Mouse (Mus musculus): ENCODE data around the gene Esrrg. TPM values are rescaled to one million over a fixed set of nuclear protein-coding genes. Genes with fewer than 3 reads are reported as not detected.

Esrrg gene
- polyA plus RNA-seq, 1 experiment from 2014 or later = 28.9 TPM

DNA sequence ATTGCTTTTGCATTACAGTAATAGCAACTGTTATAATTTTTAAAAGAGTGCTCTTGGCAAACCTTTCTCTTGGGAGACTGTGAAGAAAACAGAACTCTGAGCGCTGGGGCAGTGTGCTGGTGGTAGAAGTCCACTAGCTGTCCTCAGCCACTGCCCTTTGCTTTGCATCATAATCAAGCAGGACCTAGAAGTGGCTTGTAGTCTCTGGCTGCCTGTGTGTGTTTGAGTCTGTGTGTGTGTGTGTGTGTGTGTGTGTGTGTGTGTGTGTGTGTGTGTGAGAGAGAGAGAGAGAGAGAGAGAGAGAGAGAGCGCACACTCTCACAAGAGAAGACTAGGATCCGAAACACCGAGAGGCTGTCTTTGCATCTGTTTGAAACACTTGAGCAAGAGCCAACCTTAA lies 390.5 kb downstream of the Esrrg start:
- no peak for ATAC-seq (ENCODE audit: low read depth)
- Histone ChIP-seq H3K4me3 (peak overlapping the region; percentile 27), H3K4me2 (peak overlapping the region; percentile 28; the same call in 1 of the 2 replicates), H3K27ac (replicated peaks) (no peak overlapping the region), H3K9ac (no peak overlapping the region), H3K9me3 (no peaks in the 10 kb centered on the region), H3K4me1 (replicated peaks) (peaks cover 17% of the 10 kb centered on the region), H3K27me3 (peaks cover 12% of the 10 kb centered on the region), H3K36me3 (no peaks in the 10 kb centered on the region)
- WGBS = 61% methylated on average over 4 of the region's 4 CpGs

DNA sequence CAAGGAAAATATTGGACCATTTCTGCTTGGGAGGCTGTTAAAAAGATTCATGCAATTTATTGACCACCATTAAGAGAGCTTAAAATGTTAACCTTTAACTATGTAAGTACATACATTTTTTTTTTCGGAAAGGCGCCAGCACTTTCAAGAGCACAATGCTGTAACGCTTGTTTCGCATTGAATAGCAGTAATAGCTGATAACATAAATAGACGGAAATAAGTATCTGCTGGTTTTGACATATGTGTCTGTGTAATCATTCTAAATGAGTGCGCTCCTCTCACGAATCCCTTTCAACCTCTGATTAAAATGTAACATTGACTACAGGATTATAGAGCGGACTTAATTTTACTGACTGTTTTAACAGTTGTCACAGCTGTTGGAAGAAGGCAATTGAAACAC lies 391.6 kb downstream of the Esrrg start:
- Histone ChIP-seq H3K4me1 (replicated peaks) (peaks cover 17% of the 10 kb centered on the region), H3K36me3 (no peaks in the 10 kb centered on the region), H3K9me3 (no peaks in the 10 kb centered on the region), H3K4me3 (peak overlapping the region; percentile 27), H3K9ac (peak overlapping the region; percentile 45), H3K27ac (replicated peaks) (peak overlapping the region; percentile 6; the same call in 1 of the 2 replicates), H3K4me2 (peak overlapping the region; percentile 28), H3K27me3 (peaks cover 12% of the 10 kb centered on the region)
- 46% methylated on average over 8 of the region's 8 CpGs for WGBS
- no peak for ATAC-seq (ENCODE audit: low read depth)

DNA sequence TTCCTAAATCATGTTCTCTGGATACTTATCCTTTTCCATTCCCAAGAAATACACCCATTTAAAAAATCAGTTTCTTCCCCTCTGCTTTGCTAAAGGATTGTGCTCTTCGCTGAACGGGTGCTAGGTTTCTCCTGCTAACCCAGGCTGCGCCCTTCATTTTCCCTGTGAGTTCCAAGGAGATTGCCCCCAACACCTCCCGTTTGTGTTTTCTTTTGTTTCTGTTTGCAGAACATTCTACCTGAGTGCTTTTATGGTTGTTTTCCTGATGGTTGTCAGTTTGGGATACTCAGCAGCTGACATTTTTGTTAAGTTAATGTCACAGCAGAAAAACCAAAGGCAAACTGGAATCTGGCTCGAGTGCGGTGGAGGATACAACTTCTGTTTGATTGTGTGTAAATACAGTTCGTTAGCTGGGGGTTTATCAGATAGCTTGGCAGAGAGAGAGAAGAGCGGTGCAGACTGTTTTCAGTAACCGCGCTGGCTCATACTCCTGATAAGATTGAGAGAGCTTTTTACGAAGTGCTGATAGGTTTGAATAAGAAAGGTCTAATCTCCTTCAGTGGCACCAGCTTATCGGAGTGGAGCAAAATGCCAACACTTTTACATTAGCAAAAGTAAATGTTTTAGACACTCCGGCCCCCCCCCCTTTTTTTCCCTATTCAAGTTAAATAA lies 398.4 kb downstream of the Esrrg start:
- Histone ChIP-seq H3K4me3 (no peak overlapping the region), H3K9ac (no peak overlapping the region), H3K27ac (replicated peaks) (no peak overlapping the region), H3K9me3 (no peaks in the 10 kb centered on the region), H3K4me2 (peak overlapping the region; percentile 5; the same call in 1 of the 2 replicates), H3K27me3 (no peaks in the 10 kb centered on the region; the same call in none of the 2 replicates), H3K4me1 (replicated peaks) (peaks cover 15% of the 10 kb centered on the region), H3K36me3 (no peaks in the 10 kb centered on the region)
- no peak for ATAC-seq (ENCODE audit: low read depth)
- 64% methylated on average over 13 of the region's 13 CpGs for WGBS

DNA sequence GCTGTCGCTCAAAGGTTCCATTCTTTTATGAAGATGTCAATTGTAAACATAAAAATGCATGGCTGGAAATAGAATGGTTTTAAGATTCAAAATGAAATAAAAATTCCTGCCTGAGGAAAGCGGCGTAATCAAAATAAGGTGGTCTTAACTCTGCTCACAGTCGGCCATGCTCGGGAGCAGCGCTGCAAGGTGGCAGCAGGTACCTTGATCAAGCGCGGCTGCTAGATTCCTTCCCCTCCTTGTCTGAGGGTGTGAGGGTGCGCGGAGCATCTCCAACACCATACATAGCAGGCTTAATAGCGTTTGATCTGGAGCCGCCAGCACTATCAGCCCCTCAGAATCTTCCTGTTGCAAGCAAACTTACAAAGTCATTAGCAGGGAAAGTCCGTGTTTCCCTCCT lies 399.9 kb downstream of the Esrrg start:
- Histone ChIP-seq H3K4me1 (replicated peaks) (peaks cover 15% of the 10 kb centered on the region), H3K36me3 (no peaks in the 10 kb centered on the region), H3K9me3 (no peaks in the 10 kb centered on the region), H3K27ac (replicated peaks) (no peak overlapping the region), H3K4me3 (no peak overlapping the region), H3K4me2 (peak overlapping the region; percentile 1; the same call in 1 of the 2 replicates), H3K27me3 (no peaks in the 10 kb centered on the region; the same call in 1 of the 2 replicates), H3K9ac (no peak overlapping the region)
- 73% methylated on average over 13 of the region's 13 CpGs for WGBS
- no peak for ATAC-seq (ENCODE audit: low read depth)

DNA sequence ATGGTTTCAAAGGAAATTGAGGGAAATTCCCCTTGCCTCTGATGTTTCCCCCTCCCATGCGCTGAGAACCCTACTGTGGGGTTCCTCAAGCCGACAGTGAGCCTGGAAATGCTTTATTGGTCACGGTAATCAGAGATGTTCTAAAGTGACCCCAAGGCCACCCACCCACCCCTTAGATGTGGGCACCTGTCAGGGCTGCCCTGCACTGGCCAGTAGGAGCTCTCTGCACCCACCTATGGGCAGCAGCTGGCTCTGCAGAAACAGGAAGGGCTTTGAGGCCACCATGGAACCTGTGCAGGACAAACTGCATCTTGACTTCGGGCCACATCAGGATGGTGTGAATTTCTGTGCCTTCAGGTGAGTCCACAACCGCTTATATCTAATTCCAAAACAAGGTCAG lies 401.3 kb downstream of the Esrrg start:
- Histone ChIP-seq H3K27ac (replicated peaks) (no peak overlapping the region), H3K4me2 (no peak overlapping the region), H3K36me3 (no peaks in the 10 kb centered on the region)

DNA sequence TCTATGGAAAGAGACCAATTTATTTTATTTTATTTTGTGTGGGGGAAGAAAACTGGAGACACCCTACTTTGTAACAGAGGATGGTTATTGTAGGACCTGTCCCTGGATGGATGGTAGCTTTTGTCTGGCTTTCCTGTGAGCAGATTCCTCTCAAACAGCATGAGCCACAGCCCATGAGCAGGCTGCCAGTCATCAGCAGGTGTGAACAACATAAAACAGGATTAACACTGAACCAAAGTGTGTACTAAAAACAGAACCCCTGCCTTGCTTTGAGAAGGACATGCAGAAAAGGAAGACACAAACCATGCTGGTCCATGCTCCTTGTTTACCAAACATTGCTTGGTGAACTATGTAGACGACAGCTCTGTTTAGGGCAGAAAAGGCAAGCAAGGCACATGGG lies 402.3 kb downstream of the Esrrg start:
- H3K27ac ChIP-seq (replicated peaks) = no peak overlapping the region
- no peaks in the 10 kb centered on the region; the same call in 1 of the 2 replicates for H3K27me3 ChIP-seq
- 74% methylated on average over 1 of the region's 1 CpGs for WGBS
- H3K4me2 ChIP-seq = no peak overlapping the region
- H3K36me3 ChIP-seq = no peaks in the 10 kb centered on the region
- peaks cover 25% of the 10 kb centered on the region for H3K4me1 ChIP-seq (replicated peaks)
- no peak for ATAC-seq (ENCODE audit: low read depth)
- no peak overlapping the region for H3K9ac ChIP-seq
- H3K9me3 ChIP-seq = no peaks in the 10 kb centered on the region
- H3K4me3 ChIP-seq = no peak overlapping the region

More for the DNA sequence above, 401.3 kb downstream of the Esrrg start:
- no peak for ATAC-seq (ENCODE audit: low read depth)
- Histone ChIP-seq H3K4me1 (replicated peaks) (peaks cover 25% of the 10 kb centered on the region), H3K27me3 (no peaks in the 10 kb centered on the region; the same call in 1 of the 2 replicates), H3K9ac (no peak overlapping the region), H3K4me3 (no peak overlapping the region), H3K9me3 (no peaks in the 10 kb centered on the region)
- WGBS = 59% methylated on average over 5 of the region's 5 CpGs

DNA sequence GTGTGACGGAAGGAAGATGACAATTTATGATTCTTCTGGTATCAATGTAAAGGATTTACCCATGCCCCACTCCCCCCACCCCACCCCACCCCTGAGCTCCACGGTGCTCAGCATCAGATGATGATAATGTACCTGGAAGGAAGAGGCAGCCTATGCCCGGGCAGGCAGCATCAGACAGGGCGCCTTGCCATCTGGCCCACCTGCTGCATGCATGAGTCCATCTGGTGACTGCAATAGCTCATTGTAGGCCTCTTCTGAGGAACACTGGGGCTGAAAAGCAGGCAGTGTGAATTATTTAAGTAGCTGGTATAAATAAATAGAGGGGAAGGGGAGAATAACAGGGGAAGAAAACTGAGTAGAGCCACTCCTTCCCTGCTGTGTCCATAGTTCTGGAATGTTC lies 405.8 kb downstream of the Esrrg start:
- ATAC-seq (ENCODE audit: low read depth) = no peak
- H3K9me3 ChIP-seq = no peaks in the 10 kb centered on the region

DNA sequence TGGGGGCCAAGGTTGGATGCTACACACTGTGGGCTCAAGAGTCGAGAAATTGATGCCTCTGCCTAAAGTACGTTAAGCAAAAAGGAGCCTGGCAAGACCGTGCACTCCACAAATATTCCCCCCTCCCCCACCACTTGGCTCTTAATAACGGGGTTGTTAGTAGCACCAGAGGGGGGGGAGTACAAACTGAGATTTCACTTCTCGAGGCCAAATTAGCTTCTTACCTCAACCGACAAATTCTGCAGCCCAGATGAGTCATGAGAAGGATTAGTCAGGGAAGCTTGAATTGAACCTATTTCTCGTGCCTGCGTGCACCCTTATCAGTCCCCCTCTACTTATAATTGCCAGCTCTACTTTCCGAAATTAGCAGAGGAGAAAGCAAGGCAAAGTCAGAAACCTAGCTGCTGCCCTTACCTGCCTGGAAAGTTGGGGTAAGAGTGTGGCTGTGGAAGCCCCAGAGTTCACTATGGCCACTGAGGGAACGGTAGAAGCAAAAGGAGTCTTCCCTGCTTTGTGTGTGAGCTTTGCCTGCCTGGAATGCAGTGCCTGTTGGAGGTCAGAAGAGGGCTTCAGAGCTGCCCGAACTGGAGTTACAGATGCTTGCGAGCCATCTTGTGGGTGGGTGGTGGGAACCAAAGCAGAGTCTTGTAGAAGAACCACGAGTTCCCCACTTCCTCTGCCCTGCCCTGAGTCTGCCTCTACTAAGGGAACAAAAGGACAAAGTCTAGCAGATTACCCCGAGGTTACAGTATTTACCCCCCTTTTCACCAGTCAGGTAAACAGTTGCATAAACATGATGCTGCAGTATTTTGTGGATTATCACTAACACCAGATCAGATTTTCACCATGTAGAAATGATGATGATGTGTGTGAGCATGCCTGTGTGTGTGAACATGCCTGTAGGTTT lies 409.6 kb downstream of the Esrrg start:
- H3K4me3 ChIP-seq = no peak overlapping the region
- peaks cover 20% of the 10 kb centered on the region for H3K4me1 ChIP-seq (replicated peaks)
- ATAC-seq (ENCODE audit: low read depth) = no peak
- no peaks in the 10 kb centered on the region for H3K9me3 ChIP-seq
- H3K9ac ChIP-seq = no peak overlapping the region
- no peak overlapping the region for H3K4me2 ChIP-seq
- WGBS = 49% methylated on average over 14 of the region's 14 CpGs
- H3K27me3 ChIP-seq = no peaks in the 10 kb centered on the region
- no peak overlapping the region for H3K27ac ChIP-seq (replicated peaks)
- H3K36me3 ChIP-seq = no peaks in the 10 kb centered on the region

More for the DNA sequence above, 405.8 kb downstream of the Esrrg start:
- Histone ChIP-seq H3K36me3 (no peaks in the 10 kb centered on the region), H3K27me3 (no peaks in the 10 kb centered on the region), H3K27ac (replicated peaks) (no peak overlapping the region), H3K4me3 (no peak overlapping the region), H3K4me2 (no peak overlapping the region), H3K9ac (no peak overlapping the region), H3K4me1 (replicated peaks) (peaks cover 20% of the 10 kb centered on the region)
- WGBS = 41% methylated on average over 4 of the region's 4 CpGs

DNA sequence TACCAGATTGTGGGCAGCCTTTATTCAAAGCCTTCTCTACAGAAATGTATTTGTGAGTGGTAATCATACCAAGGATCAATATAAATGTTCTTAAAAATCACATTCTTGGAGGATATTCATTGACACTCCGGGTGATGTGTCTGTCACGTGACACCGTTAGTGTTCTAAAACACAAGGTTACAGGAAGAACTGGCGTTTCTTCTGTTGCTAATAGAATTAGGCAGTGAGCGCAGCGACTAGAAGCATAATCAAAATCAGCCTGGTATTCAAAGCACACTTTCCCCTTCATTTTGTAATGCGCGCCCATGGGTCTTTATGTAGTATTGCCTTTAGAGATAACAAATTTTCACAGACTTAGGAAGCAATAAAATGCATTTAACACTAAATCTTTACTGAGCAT lies 420.6 kb downstream of the Esrrg start:
- no peaks in the 10 kb centered on the region for H3K9me3 ChIP-seq
- H3K4me2 ChIP-seq = peak overlapping the region; percentile 11; the same call in 1 of the 2 replicates
- H3K36me3 ChIP-seq = no peaks in the 10 kb centered on the region
- ATAC-seq (ENCODE audit: low read depth) = no peak
- H3K9ac ChIP-seq = no peak overlapping the region
- no peak overlapping the region for H3K27ac ChIP-seq (replicated peaks)
- H3K4me1 ChIP-seq (replicated peaks) = peaks cover 21% of the 10 kb centered on the region
- H3K4me3 ChIP-seq = no peak overlapping the region
- 49% methylated on average over 8 of the region's 8 CpGs for WGBS
- H3K27me3 ChIP-seq = no peaks in the 10 kb centered on the region

DNA sequence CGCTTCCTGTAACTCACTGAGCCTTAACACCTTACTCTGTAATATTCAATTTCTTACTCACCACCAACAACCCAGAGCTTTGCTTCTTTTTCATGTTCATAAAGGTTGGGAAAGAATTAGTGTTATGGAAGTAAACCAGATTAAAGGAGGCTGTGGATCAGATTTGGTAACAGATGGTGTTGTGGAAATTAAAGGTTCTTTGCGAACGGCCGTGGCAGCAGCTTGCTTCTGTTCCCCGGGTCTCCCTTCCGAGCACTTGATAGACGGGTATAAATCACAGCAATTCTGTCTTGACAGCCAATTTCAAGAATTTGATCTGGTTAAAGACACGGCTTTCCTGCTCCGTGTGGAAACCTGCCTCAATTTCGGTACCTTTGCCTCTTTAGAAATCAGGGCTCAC lies 421.5 kb downstream of the Esrrg start:
- ATAC-seq (ENCODE audit: low read depth) = no peak
- no peak overlapping the region for H3K4me2 ChIP-seq
- no peak overlapping the region for H3K27ac ChIP-seq (replicated peaks)
- 14% methylated on average over 10 of the region's 10 CpGs for WGBS
- no peak overlapping the region for H3K9ac ChIP-seq
- H3K36me3 ChIP-seq = no peaks in the 10 kb centered on the region
- H3K9me3 ChIP-seq = no peaks in the 10 kb centered on the region
- H3K4me3 ChIP-seq = no peak overlapping the region
- H3K4me1 ChIP-seq (replicated peaks) = peaks cover 21% of the 10 kb centered on the region
- H3K27me3 ChIP-seq = no peaks in the 10 kb centered on the region

DNA sequence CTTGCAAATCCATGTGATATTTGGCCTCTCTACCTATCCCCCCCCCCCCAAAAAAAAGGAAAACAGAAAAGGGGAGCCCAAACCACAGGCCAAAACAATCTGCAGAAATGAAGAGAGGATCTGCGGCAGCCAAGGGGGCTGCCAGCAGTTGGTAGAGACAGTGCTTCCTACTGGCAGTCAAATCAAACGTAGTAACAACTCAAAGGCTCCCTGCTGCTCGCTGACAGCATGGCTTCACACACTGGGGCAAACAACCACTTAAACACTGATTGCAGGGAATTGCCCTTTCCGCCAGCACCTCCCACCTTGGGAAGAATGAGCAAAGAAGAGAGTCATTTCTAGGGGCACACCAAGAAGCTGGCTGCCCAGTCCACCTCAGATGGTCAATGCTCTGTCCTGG lies 422.7 kb downstream of the Esrrg start:
- H3K9me3 ChIP-seq = no peaks in the 10 kb centered on the region
- WGBS = 11% methylated on average over 4 of the region's 4 CpGs
- no peak for ATAC-seq (ENCODE audit: low read depth)
- H3K4me3 ChIP-seq = no peak overlapping the region
- H3K4me2 ChIP-seq = no peak overlapping the region
- no peaks in the 10 kb centered on the region for H3K36me3 ChIP-seq
- no peaks in the 10 kb centered on the region for H3K27me3 ChIP-seq
- no peak overlapping the region for H3K9ac ChIP-seq
- H3K4me1 ChIP-seq (replicated peaks) = peaks cover 21% of the 10 kb centered on the region
- H3K27ac ChIP-seq (replicated peaks) = no peak overlapping the region

DNA sequence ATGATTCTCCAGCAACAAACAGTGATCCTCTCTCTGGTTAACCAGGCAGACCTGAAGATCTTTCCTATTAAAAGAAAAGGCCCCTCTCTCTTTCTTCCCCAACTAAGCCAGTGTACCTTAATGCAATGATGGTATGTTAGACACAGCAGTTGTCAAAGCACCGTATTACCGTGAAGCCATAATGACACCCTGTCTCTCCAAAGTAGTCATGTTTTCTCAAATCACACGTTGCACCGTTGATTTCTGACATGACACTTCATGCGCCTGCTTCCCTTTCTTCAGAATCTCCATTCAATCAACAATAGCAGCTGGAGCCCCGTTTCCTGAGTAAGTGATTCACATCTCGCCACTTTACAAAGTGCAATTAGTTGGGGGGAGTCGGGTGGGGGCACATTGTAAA lies 427.4 kb downstream of the Esrrg start:
- Histone ChIP-seq H3K4me1 (replicated peaks) (peaks cover 7% of the 10 kb centered on the region), H3K9me3 (no peaks in the 10 kb centered on the region), H3K9ac (no peak overlapping the region), H3K36me3 (no peaks in the 10 kb centered on the region), H3K27me3 (no peaks in the 10 kb centered on the region), H3K4me2 (no peak overlapping the region), H3K27ac (replicated peaks) (no peak overlapping the region), H3K4me3 (no peak overlapping the region)
- WGBS = 28% methylated on average over 8 of the region's 8 CpGs
- no peak for ATAC-seq (ENCODE audit: low read depth)

All from neural tube, embryonic 13.5 days (tissue).